Mouse (Mus musculus) retina, embryonic 14.5 days (tissue): Measurements from ENCODE around the gene Tcte3.
A peak's percentile ranks its signal among the peaks of the same experiment; 100 is the strongest.
"Not testable (repeated sequence)": the region's sequence is repeated elsewhere in the genome, so short reads cannot be mapped to it uniquely, and the experiment has no call there.

Source experiments
- DNase-seq: peaks from one replicate; pipeline ENCODE4 v3.0.0-alpha.2; 2015; ENCODE audit warnings: low spot score

Tcte3 gene

DNA sequence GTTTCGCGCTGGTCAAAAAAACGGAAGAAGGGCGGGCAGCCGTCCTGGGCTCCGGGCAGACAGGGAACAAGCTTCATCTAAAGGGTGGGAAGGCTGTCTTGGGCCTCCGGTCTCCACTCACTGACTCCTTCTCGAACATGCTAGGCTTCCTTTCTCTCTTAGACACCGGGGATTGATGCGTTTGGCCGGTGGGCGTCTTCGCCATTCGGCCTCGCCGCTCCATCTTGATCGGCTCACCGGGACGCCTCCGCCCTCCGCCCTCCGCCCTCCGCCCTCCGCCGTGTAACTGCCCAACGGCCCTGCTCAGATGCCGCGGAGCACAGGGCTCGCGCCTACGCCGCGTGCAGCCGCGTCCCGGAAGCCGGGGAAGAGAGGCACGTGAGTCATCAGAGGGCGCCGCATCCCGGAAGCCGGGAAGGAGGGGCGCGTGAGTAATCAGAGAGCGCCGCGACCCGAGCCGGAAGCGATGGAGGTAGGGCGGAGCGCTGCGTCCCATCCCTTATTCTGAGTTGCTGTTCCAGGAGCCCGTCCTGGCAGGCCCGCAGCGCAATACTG is at the start of gene Tcte3, which contains the start of the genes Ermard and Gm3448:
Gene Tcte3 (minus strand): TSS at position 314 of the 555 bp plus-strand sequence.
Gene Ermard (plus strand): TSS at position 34 of the 555 bp plus-strand sequence.
Gene Gm3448 (minus strand): TSS at position 363 of the 555 bp plus-strand sequence.
- not testable (repeated sequence) for DNase-seq

DNA sequence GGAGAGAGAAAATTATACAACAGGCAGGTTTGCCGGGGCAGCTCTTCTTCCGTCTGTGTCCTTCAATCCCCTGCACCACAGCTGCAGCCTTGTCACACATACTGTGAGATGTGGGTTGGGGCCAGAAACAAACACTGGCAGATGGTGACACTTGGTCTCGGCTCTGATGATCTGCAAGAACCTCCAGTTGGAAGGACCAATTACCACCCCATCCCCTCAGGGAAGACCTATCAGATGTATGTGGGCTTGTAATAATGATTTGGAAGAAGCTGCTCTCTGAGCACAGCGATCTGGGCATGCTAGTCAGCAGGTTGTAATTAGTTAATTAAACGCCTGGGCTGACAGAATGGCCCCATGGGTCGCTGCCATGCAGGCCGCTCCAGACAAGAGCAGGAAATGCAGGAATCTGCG is 47.3 kb upstream of the Tcte3 start:
- peak; percentile 71 for DNase-seq

DNA sequence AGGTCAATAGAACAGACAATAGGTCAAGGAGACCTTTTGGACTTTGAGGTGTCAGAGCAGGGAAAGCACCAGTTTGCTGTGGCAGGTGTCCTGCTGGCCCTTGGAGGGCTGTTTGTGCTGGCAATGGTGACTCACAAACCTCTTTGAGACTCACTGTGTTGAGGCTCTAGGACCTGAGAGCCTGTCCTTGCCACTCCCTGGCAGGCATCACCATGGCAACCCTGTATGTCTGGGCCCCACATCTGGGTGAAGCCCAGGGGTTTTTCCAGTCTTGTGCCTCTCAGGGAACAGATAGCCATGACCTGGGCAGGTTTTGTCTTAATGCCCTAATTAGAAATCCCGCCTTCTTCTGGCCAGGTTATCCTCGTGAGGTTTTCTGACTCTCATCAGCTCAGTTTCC is 46.9 kb upstream of the Tcte3 start:
- no peak for DNase-seq

DNA sequence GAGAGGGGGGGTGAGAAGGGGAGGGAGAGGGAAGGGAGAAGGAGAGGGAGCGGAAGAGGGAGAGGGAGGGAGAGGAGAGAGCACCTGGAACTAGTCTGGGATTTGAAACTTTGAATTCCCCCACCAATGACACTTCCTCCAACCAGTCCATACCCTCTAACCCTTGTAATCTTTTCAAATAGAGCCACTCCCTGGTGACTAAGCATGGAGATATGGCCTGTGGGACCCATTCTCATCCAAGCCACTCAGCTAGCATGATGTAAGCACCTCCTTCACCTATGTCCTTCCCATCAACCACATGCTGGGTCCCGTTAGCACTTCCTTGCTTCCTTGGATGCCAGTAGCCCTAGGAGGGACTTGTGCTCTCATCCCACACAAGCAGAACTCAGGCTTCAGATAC is 43.7 kb upstream of the Tcte3 start:
- no peak for DNase-seq

DNA sequence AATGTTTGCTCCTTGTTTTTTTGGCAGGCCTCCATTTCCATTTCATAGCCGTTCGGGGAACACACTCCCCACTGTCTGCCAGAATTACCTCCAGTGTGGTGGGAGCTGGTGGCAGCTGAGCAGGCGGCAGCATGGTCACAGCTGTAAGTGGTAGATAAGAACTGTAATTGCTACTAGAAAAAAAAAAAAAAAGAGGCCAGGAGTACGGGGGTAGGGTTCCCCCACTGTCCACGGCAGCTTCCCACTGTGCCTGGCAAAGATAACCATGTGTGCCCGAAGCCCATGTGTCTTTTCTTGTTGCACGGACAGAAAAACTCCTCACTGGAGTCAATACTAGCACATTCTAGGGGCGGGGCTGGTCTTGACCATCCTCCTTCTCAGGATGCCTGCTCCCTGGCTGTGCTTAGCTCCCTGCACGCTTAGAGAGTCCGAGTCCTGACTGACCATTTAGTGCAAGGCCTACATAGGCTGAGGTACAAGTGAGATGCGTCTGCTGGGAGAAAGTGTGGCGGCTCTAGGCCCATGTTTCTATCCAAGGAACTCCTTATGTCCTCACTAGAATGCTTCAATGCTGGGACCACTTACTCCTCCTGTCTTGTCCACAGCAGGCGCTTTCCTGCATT is 43.0 kb upstream of the Tcte3 start:
- DNase-seq, result no peak

DNA sequence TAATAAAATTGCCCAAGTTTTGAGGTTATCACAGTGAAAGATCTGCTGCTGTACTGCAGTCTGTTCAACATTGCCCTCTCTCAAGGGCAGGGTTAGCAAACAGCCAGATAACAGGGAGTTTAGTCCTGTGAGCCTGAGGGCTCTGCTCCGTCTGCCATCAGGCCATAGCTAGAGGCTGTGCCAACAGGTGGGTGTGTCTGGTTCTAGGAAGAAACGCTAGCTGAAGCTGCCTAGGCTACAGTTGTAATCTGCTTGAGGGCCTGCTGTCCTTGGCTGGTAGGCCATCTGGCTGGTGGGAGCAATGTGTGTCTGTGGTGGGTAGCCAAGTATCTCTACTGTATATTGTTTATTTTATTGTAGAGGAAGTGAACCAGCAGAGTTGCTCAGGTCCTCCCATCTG is 36.2 kb upstream of the Tcte3 start:
- peak; percentile 54 for DNase-seq

DNA sequence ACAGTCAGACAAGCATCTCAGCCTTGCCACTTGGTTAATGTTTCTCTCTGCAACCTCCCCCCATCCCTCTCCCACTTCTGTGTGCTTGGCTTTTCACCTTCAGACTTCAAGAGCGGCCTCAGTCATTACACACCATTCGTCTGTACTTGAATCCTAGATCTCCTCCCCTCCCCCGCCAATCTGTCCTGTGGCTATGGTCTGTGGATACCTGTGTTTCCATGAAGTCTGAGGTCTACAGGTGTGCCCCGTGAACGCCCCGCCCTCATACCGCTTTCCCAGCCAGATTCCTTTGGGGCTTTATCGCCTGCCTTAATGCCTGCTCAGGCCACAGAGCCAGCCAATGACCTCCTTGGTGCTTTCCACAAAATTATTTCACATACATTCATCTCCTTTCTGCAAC is 33.7 kb upstream of the Tcte3 start:
- DNase-seq, result no peak

DNA sequence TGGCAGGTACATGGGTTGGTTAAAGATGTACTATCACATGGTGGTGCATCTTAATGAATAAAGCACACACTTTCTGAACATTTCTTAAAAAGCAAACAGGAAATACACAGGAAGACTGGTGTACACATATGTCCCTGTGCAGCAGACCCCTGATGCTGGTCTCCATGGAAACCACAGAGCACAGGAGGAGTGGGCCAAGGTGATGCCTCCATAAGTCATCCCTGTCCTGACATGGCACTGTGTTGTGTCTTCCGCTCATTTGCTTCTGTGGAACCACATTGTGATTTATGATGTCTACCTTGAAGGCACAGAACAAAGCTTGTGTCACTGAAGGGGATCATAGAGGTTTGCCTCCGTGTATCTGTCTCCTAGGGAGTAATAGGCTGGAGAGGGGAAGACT is 30.9 kb upstream of the Tcte3 start:
- no peak for DNase-seq

DNA sequence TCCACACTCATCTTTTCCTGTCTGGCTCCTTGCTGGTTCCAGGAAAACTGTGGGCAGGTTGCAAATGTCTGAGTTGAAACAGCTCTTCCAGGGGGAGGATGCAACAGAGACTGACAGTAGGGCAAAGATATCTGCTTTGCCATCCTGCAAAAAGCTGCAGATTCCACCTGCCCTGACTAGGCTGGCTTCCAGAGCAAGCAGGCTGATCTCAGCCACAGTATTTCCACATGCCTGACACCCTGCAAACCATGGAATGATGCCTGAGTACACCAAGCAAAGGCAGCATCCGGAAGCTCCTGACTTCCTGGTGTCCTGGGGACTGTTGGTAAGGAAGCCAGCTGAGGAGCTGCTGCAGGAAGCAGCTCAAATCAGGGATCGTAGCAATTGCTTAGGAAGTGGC is 27.8 kb upstream of the Tcte3 start:
- no peak for DNase-seq

DNA sequence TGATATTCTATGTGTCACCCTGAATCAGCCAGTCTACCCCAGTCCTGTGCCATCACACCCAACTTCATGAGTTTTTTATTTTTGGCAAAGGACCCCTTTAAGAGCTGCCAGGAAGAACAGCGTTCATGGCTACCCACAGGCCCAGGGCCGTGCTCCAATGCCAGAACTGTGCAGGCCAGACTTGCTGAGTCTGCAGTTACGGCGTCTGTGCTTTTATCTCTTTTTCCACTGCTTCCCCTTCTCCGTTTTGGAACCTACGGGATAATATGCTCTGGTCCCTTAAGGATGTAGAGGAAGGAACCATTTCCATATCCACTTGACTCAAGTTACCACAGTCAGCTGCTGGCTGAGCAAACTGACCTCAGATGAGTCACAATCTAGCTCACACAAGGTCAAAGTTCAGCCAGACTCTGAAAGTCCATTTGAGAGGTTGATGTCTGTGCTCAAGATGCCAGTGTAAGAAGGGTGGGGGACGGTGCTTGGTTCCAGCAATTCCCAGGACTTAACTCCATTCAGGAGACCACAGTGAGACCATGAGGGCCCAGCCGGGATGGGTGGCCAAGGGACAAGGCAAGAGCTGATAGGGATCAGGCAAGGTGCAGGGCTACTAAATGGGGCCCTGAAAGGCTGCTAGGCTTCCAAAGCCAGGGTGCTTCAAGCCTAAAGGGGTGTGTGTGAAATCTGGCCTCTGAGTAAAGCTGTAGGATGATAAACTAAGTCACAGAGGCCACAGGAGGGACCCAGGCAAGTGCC is 26.9 kb upstream of the Tcte3 start:
- no peak for DNase-seq

DNA sequence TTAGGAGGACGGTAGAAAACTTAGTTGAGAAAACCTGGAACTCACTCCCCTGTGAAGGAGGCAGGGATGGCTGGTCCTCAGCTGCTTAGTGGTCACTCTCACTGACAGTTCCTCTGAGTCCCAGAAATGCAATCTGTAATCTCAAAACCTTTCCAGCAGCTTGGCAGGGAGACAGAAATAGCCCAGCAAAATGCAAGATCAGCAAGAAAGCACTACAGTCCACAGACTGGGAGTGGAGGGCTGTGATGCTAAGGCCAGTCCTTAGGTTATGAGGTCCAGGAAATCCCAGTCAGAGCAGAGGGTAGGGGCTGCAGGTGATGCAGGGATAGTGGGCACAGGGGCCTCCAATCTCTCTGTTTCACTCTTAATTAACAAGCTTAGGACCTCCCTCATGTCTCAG is 25.6 kb upstream of the Tcte3 start:
- DNase-seq, result no peak

DNA sequence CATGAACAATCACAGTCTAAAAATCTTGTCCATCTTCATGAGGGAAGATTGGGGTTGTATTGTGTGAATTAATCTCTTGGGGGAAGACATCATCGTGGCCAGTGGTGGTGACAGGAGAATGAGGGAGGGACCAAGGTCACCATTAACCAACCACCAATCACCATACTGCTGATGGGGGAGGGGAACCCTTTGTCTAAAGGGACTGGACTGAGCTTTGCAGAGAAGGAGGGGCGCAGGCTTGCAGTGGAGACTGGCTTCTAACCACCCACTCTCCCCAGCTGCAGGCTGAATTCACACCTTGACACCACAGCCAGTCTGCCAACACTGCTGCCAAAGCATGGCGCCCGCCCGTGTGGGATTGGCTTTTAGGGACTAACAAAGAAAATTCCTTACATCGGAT is 24.8 kb upstream of the Tcte3 start:
- peak; percentile 73 for DNase-seq

DNA sequence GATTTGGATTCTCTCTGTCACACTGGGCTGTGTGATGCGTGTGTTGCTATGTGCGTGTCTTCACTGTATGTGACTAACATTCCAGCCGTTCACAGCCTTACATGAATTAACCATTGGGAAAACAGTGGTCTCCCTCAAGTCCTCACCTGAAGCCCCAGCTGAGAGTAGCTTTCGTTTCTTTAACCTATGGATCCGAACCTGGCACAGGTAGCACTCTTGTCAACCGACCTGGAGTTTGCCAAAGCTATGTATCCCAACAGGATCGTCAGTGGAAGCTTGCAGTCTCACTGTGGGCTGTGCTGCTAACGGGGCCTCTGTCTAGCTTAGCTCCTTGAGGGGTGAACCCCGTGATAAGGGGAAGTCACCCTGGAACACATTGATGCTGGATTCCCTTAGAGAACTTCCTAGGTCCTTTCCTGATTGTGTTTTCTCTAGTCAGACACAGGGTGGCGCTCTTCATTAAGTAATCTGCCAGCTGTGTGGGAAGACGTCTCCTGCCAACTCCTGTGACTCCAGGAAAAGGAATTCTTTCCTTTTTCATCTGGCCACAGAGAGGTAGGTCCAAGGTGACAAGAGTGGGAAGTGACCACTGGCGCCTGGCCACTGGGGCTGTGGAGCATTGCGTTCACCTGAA is 24.2 kb upstream of the Tcte3 start:
- peak; percentile 92 for DNase-seq

DNA sequence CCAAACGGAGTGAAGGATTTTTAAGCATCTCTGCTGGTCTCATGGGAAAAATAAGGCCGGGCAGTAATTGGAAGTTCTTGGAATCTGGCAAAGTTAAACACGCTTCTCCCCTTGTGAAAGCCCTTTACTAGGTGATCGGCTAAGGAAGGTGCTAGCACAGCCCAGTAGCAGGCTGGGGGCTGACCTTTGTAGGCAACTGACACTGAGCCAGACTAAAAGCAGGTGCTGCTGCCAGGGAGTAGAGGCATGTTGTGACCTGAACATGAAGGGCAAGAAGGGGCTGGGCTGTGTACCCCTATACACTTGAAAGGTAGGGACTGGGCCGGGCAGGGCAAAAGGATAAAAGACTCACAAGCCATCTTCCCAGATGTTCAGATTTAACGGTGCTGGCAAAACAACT is 19.1 kb upstream of the Tcte3 start:
- DNase-seq, result no peak

DNA sequence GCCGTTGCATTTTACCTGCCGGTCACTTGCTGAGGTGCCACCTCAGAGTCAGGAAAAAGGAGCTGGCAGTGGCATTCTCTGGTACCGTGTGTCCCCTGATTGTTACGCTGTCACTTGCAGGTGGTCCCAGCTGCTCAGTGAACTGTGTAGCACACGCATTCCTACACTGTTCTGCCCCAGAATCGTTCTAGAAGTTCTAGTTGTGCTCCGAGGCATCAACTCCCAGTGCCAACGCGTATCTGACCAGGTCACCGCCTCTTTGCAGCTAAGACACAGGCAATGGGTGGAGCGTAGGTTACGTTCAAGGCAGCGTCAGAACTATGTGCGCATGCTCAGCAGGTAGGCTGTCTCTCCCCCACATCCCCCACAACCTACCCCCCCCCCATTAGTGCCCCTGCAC is 18.4 kb upstream of the Tcte3 start:
- no peak for DNase-seq

DNA sequence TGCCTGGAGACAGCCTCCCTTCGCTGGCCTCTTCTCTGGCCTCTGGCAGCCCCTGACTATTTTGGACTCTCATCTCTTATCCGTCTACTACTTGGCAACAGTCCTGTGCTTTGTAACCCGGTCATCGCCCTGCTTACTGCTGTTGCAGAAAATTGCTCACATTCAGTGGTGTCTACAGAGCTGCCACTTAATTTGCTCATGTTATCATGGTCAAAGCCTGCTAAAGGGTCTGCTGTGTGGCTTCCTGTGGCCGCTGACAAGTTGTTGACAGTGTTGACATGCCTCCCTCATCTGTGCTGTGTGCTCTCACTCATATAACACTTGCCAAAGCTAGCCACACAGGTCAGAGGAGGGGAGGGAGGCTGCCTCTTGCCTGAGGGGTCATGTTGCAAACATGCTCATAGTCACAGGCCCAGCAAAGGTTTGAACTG is 16.9 kb upstream of the Tcte3 start:
- no peak for DNase-seq

DNA sequence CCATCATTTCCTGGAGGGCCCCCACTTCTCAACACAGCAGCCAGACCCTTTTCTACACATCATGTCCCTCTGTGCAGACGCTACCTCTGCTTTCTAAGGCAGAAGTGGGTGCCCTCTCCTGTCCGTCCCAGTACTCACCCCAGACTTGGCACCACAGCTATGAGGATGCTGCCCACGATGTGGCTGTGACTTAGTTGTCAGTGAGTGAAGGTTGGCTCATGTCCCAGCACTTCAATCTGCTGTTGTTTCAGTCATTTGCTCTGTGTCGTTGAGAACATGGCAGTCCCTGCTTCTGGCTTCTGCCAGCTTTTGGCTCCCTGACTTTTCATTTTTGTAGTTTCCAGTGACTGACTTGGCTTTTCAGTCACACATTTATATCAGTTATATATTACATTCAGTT is 14.6 kb upstream of the Tcte3 start:
- DNase-seq, result no peak

DNA sequence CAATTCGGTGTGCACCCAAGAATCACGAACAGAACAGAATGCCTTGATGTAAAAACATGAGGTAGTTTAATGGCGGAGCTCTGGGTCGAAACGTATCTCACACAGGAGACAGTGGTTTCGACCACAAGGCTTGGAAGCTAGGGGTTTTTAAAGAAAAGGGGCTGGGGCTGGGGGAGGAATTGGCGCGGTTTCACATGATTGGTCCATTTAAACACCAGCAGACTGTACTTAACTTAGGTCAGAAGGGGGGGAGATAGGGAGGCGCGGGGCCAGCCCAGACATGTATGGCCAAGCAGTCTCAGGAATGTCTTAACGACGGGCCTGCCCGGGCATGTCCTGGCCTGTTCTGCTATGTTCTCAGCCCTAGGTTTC is 12.5 kb upstream of the Tcte3 start:
- DNase-seq, result not testable (repeated sequence)

DNA sequence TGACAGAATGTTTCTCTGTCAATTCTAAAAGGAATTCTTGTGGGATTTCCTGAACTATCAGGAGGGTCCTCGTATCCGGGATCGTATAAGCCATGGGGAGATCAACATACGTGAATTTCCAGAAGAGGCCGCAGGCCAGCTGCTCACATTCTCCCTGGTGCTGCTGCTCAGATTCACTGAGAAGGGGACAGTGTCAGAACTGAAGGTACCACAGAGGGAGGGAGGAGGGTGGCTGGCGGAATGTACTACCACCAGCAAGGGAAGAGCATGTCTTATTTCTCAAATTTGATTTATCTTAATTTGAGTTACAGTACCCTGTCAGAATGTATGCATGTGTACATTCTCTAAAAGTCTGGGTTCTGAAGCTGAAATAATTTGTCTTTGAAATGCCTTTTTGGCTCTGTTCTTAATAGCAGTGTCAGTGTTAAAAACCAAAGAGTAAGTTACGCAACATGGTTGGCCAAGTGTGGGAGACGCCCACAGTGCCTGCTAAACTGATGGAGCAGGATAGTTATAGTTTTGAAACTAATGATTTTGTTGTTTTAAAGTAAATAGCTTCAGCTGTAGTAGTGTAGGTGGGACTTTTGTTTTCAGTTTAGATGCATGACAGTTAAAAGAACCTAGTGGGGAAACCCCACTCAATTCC is 12.0 kb upstream of the Tcte3 start:
- not testable (repeated sequence) for DNase-seq

DNA sequence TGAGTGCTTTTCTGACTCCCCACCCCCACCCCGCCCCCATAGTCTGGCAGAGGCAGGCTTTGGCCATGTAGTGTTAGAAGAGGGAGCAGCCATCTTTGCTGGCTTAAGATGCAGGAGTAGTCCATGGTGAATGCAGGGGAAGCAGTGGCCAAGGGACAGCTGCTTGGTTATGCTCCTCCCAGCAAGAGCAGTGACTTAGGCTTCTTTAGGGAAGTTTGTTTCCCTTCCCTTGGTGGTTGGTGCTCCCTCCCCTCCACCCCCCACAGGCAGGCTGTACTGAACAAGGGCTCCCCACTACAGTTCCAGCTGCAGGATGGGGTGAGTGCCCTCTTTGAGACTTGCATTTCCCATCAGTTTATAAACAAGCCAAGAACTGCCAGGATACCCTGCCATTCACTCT is 11.5 kb upstream of the Tcte3 start:
- DNase-seq, result not testable (repeated sequence)

DNA sequence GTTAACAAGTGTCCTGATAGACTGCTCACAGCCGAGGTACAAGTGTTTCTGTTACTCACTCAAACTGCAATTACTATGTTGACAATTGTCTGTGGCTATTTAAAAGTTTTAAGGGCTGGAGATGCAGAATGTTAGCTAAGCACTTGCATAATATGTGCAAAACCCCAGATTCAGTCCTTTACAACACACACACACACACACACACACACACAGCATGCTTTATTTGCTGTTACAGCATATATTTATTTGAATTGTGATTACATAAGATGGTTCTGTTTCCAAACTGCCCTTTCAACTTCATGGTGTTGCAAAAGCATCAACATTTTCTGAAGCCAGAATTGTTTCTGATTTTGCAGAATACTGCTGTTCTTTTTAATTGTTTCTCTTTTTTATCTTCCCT is 9.1 kb upstream of the Tcte3 start:
- DNase-seq, result not testable (repeated sequence)

DNA sequence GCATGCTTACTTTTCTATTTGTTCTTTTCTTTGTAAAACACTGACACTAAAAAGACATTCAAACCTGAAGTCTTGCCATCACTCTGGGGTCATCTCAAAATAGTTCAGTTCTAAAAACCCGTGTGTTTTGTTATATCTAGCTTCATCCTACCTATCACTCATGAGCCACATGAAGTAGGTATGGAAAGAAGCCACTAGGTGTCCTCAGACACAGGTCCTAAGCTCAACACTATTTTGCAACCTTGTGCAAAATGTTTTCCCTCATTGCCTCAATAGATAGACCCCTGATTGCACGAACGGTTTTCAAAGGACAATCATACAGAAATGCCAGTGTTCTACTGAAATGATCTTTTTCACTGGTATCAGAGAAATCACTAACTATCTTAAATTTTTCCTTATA is 833 bp downstream of the Tcte3 start:
- DNase-seq, result not testable (repeated sequence)
